Mouse (Mus musculus): ENCODE data around the gene Tmem26. TPM values are rescaled to one million over a fixed set of nuclear protein-coding genes. Genes with fewer than 3 reads are reported as not detected.

Tmem26 gene
- polyA plus RNA-seq, 1 experiment from 2014 or later = 1.8 TPM

GRCm38 (mm10) chr10:68783856-68784255, 60.4 kb downstream of the Tmem26 start:
- 64% methylated on average over 2 of the region's 2 CpGs for WGBS (ENCODE audit: insufficient replicate concordance)
- Histone ChIP-seq H3K4me3 (ENCODE audit: low read depth, low read length) (no peak overlapping the region), H3K4me2 (ENCODE audit: low read depth, low read length) (no peak overlapping the region), H3K9ac (ENCODE audit: low read depth, low read length) (no peak overlapping the region), H3K4me1 (ENCODE audit: control insufficient read depth, low read depth, low read length) (no peaks in the 10 kb centered on the region), H3K9me3 (replicated peaks; ENCODE audit: control insufficient read depth, low read length) (no peaks in the 10 kb centered on the region), H3K36me3 (ENCODE audit: control insufficient read depth, insufficient read depth) (no peaks in the 10 kb centered on the region), H3K27ac (ENCODE audit: low read length) (no peak overlapping the region), H3K27me3 (ENCODE audit: control insufficient read depth, insufficient read depth, low read depth, low read length) (no peaks in the 10 kb centered on the region)
- no peak for ATAC-seq (ENCODE audit: low read depth)

- H3K27me3 ChIP-seq (ENCODE audit: control insufficient read depth, insufficient read depth, low read depth, low read length) = no peaks in the 10 kb centered on the region
- H3K4me1 ChIP-seq (ENCODE audit: control insufficient read depth, low read depth, low read length) = no peaks in the 10 kb centered on the region
- H3K9me3 ChIP-seq (replicated peaks; ENCODE audit: control insufficient read depth, low read length) = no peaks in the 10 kb centered on the region
- WGBS (ENCODE audit: insufficient replicate concordance) = 63% methylated on average over 1 of the region's 1 CpGs
- H3K27ac ChIP-seq (ENCODE audit: low read length) = no peak overlapping the region
- no peak overlapping the region for H3K4me3 ChIP-seq (ENCODE audit: low read depth, low read length)
- H3K4me2 ChIP-seq (ENCODE audit: low read depth, low read length) = no peak overlapping the region
- ATAC-seq (ENCODE audit: low read depth) = no peak
- H3K9ac ChIP-seq (ENCODE audit: low read depth, low read length) = no peak overlapping the region
- no peaks in the 10 kb centered on the region for H3K36me3 ChIP-seq (ENCODE audit: control insufficient read depth, insufficient read depth)
Observed at GRCm38 (mm10) chr10:68784463-68784862, 61.0 kb downstream of the Tmem26 start.

- Histone ChIP-seq H3K36me3 (ENCODE audit: control insufficient read depth, insufficient read depth) (no peaks in the 10 kb centered on the region), H3K9me3 (replicated peaks; ENCODE audit: control insufficient read depth, low read length) (no peaks in the 10 kb centered on the region), H3K4me3 (ENCODE audit: low read depth, low read length) (no peak overlapping the region), H3K27me3 (ENCODE audit: control insufficient read depth, insufficient read depth, low read depth, low read length) (no peaks in the 10 kb centered on the region), H3K4me1 (ENCODE audit: control insufficient read depth, low read depth, low read length) (no peaks in the 10 kb centered on the region), H3K27ac (ENCODE audit: low read length) (no peak overlapping the region), H3K4me2 (ENCODE audit: low read depth, low read length) (no peak overlapping the region), H3K9ac (ENCODE audit: low read depth, low read length) (no peak overlapping the region)
- ATAC-seq (ENCODE audit: low read depth) = 0 out of 2 replicates have a peak, but pooled peaks have one; percentile 19
- 13% methylated on average over 3 of the region's 3 CpGs for WGBS (ENCODE audit: insufficient replicate concordance)
Observed at GRCm38 (mm10) chr10:68795466-68795865, 72.0 kb downstream of the Tmem26 start.

GRCm38 (mm10) chr10:68799883-68800282, 76.4 kb downstream of the Tmem26 start:
- WGBS (ENCODE audit: insufficient replicate concordance) = 68% methylated on average over 7 of the region's 7 CpGs
- ATAC-seq (ENCODE audit: low read depth) = no peak
- Histone ChIP-seq H3K4me1 (ENCODE audit: control insufficient read depth, low read depth, low read length) (no peaks in the 10 kb centered on the region), H3K27me3 (ENCODE audit: control insufficient read depth, insufficient read depth, low read depth, low read length) (no peaks in the 10 kb centered on the region), H3K9me3 (replicated peaks; ENCODE audit: control insufficient read depth, low read length) (no peaks in the 10 kb centered on the region), H3K4me2 (ENCODE audit: low read depth, low read length) (no peak overlapping the region), H3K36me3 (ENCODE audit: control insufficient read depth, insufficient read depth) (no peaks in the 10 kb centered on the region), H3K9ac (ENCODE audit: low read depth, low read length) (no peak overlapping the region), H3K4me3 (ENCODE audit: low read depth, low read length) (no peak overlapping the region), H3K27ac (ENCODE audit: low read length) (no peak overlapping the region)

GRCm38 (mm10) chr10:68800339-68800738, 76.9 kb downstream of the Tmem26 start:
- Histone ChIP-seq H3K9ac (ENCODE audit: low read depth, low read length) (no peak overlapping the region), H3K27me3 (ENCODE audit: control insufficient read depth, insufficient read depth, low read depth, low read length) (no peaks in the 10 kb centered on the region), H3K4me2 (ENCODE audit: low read depth, low read length) (no peak overlapping the region), H3K4me1 (ENCODE audit: control insufficient read depth, low read depth, low read length) (no peaks in the 10 kb centered on the region), H3K27ac (ENCODE audit: low read length) (no peak overlapping the region), H3K4me3 (ENCODE audit: low read depth, low read length) (no peak overlapping the region), H3K36me3 (ENCODE audit: control insufficient read depth, insufficient read depth) (no peaks in the 10 kb centered on the region), H3K9me3 (replicated peaks; ENCODE audit: control insufficient read depth, low read length) (no peaks in the 10 kb centered on the region)
- ATAC-seq (ENCODE audit: low read depth) = no peak
- 72% methylated on average over 7 of the region's 7 CpGs for WGBS (ENCODE audit: insufficient replicate concordance)

GRCm38 (mm10) chr10:68806328-68806727, 82.9 kb downstream of the Tmem26 start:
- no peak for ATAC-seq (ENCODE audit: low read depth)
- H3K9ac ChIP-seq (ENCODE audit: low read depth, low read length) = no peak overlapping the region
- no peaks in the 10 kb centered on the region for H3K9me3 ChIP-seq (replicated peaks; ENCODE audit: control insufficient read depth, low read length)
- no peaks in the 10 kb centered on the region for H3K36me3 ChIP-seq (ENCODE audit: control insufficient read depth, insufficient read depth)
- H3K4me1 ChIP-seq (ENCODE audit: control insufficient read depth, low read depth, low read length) = no peaks in the 10 kb centered on the region
- H3K4me3 ChIP-seq (ENCODE audit: low read depth, low read length) = no peak overlapping the region
- no peak overlapping the region for H3K4me2 ChIP-seq (ENCODE audit: low read depth, low read length)
- no peak overlapping the region for H3K27ac ChIP-seq (ENCODE audit: low read length)
- no peaks in the 10 kb centered on the region for H3K27me3 ChIP-seq (ENCODE audit: control insufficient read depth, insufficient read depth, low read depth, low read length)
- 61% methylated on average over 1 of the region's 1 CpGs for WGBS (ENCODE audit: insufficient replicate concordance)

- no peak overlapping the region for H3K9ac ChIP-seq (ENCODE audit: low read depth, low read length)
- no peaks in the 10 kb centered on the region for H3K9me3 ChIP-seq (replicated peaks; ENCODE audit: control insufficient read depth, low read length)
- no peaks in the 10 kb centered on the region for H3K4me1 ChIP-seq (ENCODE audit: control insufficient read depth, low read depth, low read length)
- no peaks in the 10 kb centered on the region for H3K27me3 ChIP-seq (ENCODE audit: control insufficient read depth, insufficient read depth, low read depth, low read length)
- H3K4me2 ChIP-seq (ENCODE audit: low read depth, low read length) = no peak overlapping the region
- no peaks in the 10 kb centered on the region for H3K36me3 ChIP-seq (ENCODE audit: control insufficient read depth, insufficient read depth)
- no peak for ATAC-seq (ENCODE audit: low read depth)
- H3K4me3 ChIP-seq (ENCODE audit: low read depth, low read length) = no peak overlapping the region
- H3K27ac ChIP-seq (ENCODE audit: low read length) = no peak overlapping the region
- WGBS (ENCODE audit: insufficient replicate concordance) = 71% methylated on average over 5 of the region's 5 CpGs
Observed at GRCm38 (mm10) chr10:68810958-68811357, 87.5 kb downstream of the Tmem26 start.

- Histone ChIP-seq H3K4me3 (ENCODE audit: low read depth, low read length) (no peak overlapping the region), H3K27ac (ENCODE audit: low read length) (no peak overlapping the region), H3K4me2 (ENCODE audit: low read depth, low read length) (no peak overlapping the region), H3K9ac (ENCODE audit: low read depth, low read length) (no peak overlapping the region), H3K36me3 (ENCODE audit: control insufficient read depth, insufficient read depth) (no peaks in the 10 kb centered on the region), H3K4me1 (ENCODE audit: control insufficient read depth, low read depth, low read length) (no peaks in the 10 kb centered on the region), H3K9me3 (replicated peaks; ENCODE audit: control insufficient read depth, low read length) (no peaks in the 10 kb centered on the region), H3K27me3 (ENCODE audit: control insufficient read depth, insufficient read depth, low read depth, low read length) (no peaks in the 10 kb centered on the region)
- no peak for ATAC-seq (ENCODE audit: low read depth)
- 80% methylated on average over 12 of the region's 12 CpGs for WGBS (ENCODE audit: insufficient replicate concordance)
Observed at GRCm38 (mm10) chr10:68812699-68813098, 89.3 kb downstream of the Tmem26 start.

GRCm38 (mm10) chr10:68817281-68817680, 93.8 kb downstream of the Tmem26 start:
- Histone ChIP-seq H3K9ac (ENCODE audit: low read depth, low read length) (no peak overlapping the region), H3K4me1 (ENCODE audit: control insufficient read depth, low read depth, low read length) (no peaks in the 10 kb centered on the region), H3K36me3 (ENCODE audit: control insufficient read depth, insufficient read depth) (no peaks in the 10 kb centered on the region), H3K27me3 (ENCODE audit: control insufficient read depth, insufficient read depth, low read depth, low read length) (no peaks in the 10 kb centered on the region), H3K9me3 (replicated peaks; ENCODE audit: control insufficient read depth, low read length) (no peaks in the 10 kb centered on the region), H3K4me3 (ENCODE audit: low read depth, low read length) (no peak overlapping the region), H3K27ac (ENCODE audit: low read length) (no peak overlapping the region), H3K4me2 (ENCODE audit: low read depth, low read length) (no peak overlapping the region)
- ATAC-seq (ENCODE audit: low read depth) = no peak
- 71% methylated on average over 4 of the region's 4 CpGs for WGBS (ENCODE audit: insufficient replicate concordance)
